Mouse (Mus musculus): ENCODE results near the gene Gm5431.

GRCm38 (mm10) chr11:48908459-48908858, 6.4 kb upstream of the Gm5431 start:
- TF ChIP-seq POLR2A (IDR thresholded peaks at IDR 0.05; ENCODE audit: insufficient read depth, low read depth, low read length) = no peak
- no peak for TF ChIP-seq CTCF (IDR thresholded peaks at IDR 0.05)

All from heart, adult 2 months (tissue).